Mouse (Mus musculus): ENCODE data around the gene Fbxo31. TPM values are rescaled to one million over a fixed set of nuclear protein-coding genes. Genes with fewer than 3 reads are reported as not detected.

Fbxo31 gene
- polyA plus RNA-seq, 1 experiment from 2014 or later = 19.7 TPM

DNA sequence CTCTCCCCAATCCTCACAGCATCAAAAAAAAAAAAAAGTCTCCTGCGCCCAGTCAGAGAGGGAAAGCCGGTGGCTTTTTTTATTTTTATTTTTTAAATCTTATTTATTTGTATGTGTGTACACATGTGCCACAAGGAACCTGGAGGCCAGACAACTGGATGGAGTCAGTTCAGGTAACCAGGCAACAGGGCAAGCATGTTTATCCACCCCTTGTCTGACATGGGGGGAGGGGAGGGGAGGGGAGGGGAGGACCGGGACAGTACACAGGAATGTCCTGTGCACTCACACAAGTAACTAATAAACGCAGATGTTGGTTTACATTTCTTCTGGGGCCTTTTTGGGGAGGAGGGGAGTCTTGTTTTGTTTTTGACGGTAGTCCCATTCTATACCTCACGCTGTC lies 14.9 kb downstream of the Fbxo31 start:
- WGBS = 79% methylated on average over 6 of the region's 6 CpGs
- H3K36me3 ChIP-seq = peaks cover 42% of the 10 kb centered on the region

DNA sequence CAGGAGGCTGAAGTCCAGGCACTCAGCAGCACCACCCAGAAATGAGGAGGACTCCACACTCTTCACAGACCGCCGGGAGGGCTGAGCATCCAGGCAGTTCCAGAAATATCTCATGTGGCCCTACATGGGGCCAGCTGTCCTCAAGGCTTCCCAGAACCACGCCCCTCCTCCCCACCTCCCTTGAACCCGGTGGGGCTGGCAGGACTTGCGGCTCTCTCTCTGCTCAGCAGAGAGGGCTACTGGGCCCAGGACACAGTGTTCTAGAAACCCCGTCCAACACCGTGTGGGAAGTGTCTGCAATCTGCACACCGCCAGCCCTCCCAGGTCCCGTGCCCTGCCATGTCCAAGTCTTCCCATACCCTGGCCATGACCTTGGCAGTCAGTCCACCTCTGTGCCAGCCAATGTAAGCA lies 15.7 kb downstream of the Fbxo31 start:
- 86% methylated on average over 9 of the region's 9 CpGs for WGBS
- Histone ChIP-seq H3K27me3 (no peaks in the 10 kb centered on the region), H3K4me2 (no peak overlapping the region), H3K4me3 (replicated peaks) (no peak overlapping the region), H3K27ac (no peak overlapping the region), H3K9ac (replicated peaks) (no peak overlapping the region), H3K4me1 (replicated peaks) (no peaks in the 10 kb centered on the region), H3K9me3 (no peaks in the 10 kb centered on the region), H3K36me3 (peaks cover 50% of the 10 kb centered on the region)
- no peak for ATAC-seq (ENCODE audit: insufficient number of reproducible peaks, insufficient read depth, low FRiP score, low TSS enrichment, low read depth)

More for the DNA sequence above, 14.9 kb downstream of the Fbxo31 start:
- H3K27ac ChIP-seq = no peak overlapping the region
- H3K9me3 ChIP-seq = no peaks in the 10 kb centered on the region
- H3K4me1 ChIP-seq (replicated peaks) = peaks cover 2% of the 10 kb centered on the region; the same call in 1 of the 2 replicates
- H3K27me3 ChIP-seq = no peaks in the 10 kb centered on the region
- no peak overlapping the region for H3K4me2 ChIP-seq
- no peak overlapping the region for H3K9ac ChIP-seq (replicated peaks)
- no peak overlapping the region for H3K4me3 ChIP-seq (replicated peaks)
- ATAC-seq (ENCODE audit: insufficient number of reproducible peaks, insufficient read depth, low FRiP score, low TSS enrichment, low read depth) = no peak

DNA sequence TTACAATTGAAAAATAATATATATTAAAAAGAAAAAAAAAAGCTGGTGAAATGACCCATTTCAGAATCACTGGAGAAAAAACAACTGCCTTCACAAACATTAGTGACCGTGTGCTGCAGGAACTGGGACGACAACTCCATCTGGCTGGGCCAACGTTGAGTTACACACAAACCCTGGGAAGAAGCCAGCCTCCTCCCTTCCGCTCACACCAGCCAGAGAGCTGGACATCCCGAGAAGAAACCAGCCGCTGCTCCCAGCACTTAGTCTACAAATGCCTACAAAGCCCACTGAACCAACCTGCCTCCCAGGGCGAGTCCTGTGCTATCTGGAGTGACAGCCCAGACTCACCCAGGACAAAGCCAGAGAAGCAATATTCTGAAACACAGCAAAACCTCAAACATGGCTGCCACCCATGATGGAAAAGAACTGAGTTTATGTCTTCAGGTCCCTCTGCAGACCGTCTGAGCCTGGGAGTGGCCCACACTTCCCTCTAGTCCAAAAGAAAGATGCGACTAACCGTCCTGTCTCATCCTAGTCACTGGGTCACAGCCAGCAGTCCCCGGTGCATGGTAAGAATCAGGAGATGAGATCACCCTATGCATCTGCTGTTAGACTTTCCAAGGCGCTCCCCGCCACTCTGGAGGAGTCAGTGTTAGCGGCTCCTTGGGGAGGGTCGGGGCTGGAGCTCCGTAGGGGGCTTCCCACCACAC lies 16.8 kb downstream of the Fbxo31 start:
- Histone ChIP-seq H3K27me3 (no peaks in the 10 kb centered on the region), H3K9ac (replicated peaks) (no peak overlapping the region), H3K27ac (no peak overlapping the region), H3K4me1 (replicated peaks) (no peaks in the 10 kb centered on the region), H3K9me3 (no peaks in the 10 kb centered on the region), H3K36me3 (peaks cover 53% of the 10 kb centered on the region), H3K4me3 (replicated peaks) (no peak overlapping the region), H3K4me2 (no peak overlapping the region)
- WGBS = 89% methylated on average over 16 of the region's 16 CpGs
- no peak for ATAC-seq (ENCODE audit: insufficient number of reproducible peaks, insufficient read depth, low FRiP score, low TSS enrichment, low read depth)

DNA sequence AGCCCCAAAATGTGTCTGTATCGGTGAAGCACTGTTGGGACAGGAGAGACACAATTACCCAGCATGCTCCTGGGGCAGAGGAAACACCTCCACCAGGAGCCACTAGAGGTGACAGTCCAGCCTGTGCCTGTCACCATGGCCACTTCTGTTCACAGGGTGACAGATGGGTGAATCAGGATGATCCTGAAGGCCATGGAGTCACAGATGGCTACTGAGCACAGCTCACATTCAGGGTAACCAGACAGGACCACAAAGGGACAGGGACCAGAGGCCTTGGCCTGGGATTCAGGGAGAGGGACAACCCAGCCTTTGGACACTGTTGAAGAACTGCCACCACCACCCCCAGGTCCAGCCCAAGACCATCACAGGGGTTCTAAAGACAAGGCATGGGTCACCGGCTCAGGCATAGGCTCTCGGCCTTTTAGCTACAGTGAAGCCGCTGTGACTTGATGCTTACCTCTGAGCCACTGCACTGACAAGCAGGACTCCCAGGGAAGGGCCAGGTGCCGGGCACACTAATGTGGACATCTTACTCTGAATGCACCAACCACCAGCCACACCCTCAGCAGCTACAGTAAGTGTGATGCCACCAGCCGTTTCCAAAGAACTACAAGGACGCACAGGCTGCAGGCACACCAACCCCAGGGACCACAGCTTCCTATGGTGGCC lies 18.0 kb downstream of the Fbxo31 start:
- H3K36me3 ChIP-seq = peaks cover 55% of the 10 kb centered on the region
- H3K4me2 ChIP-seq = no peak overlapping the region
- no peak for ATAC-seq (ENCODE audit: insufficient number of reproducible peaks, insufficient read depth, low FRiP score, low TSS enrichment, low read depth)
- H3K27me3 ChIP-seq = no peaks in the 10 kb centered on the region
- H3K4me3 ChIP-seq (replicated peaks) = no peak overlapping the region
- WGBS = 88% methylated on average over 7 of the region's 7 CpGs
- H3K9me3 ChIP-seq = no peaks in the 10 kb centered on the region
- no peak overlapping the region for H3K9ac ChIP-seq (replicated peaks)
- H3K4me1 ChIP-seq (replicated peaks) = no peaks in the 10 kb centered on the region
- H3K27ac ChIP-seq = no peak overlapping the region

DNA sequence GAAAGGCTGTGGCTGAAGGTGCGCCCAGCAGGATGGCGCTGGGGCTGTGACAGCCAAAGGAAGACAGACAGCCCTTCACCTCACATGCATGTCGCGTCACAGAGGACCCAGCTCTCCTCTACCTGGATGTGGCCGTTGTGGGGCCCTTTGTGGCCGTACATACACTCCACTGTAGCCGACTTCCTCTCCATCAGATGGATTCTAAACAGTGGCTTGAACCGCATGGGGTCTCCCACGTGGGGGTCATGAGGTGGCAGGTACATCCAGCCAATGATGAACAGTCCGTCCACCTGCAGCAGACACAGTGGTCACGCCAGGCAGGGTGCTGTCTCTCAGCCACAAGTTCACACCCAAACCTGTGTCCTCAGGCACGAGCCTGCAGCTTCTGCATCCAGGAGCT lies 18.8 kb downstream of the Fbxo31 start:
- no peak overlapping the region for H3K9ac ChIP-seq (replicated peaks)

DNA sequence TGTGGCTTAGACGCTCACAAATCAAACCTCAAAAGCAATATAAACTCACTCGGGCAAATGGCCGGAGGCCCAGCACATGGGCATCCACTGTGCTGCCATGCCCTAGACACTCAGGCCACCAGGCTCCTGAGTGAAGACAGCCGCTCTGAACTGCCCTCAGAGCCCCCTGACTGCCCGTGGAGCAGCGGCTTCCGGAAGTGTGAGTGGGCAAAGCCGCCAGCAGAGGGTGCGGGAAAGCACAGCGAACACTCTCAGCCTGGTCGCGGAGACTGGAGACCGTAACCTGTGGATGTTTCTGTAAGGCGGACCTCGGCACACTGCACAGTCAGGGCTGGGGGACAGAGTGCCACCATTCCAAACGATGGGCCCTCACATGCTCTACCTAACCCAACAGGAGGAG lies 20.1 kb downstream of the Fbxo31 start:
- H3K27me3 ChIP-seq = no peaks in the 10 kb centered on the region
- no peak overlapping the region for H3K4me2 ChIP-seq
- H3K36me3 ChIP-seq = peaks cover 68% of the 10 kb centered on the region
- WGBS = 85% methylated on average over 16 of the region's 16 CpGs
- no peak overlapping the region for H3K9ac ChIP-seq (replicated peaks)
- no peak for ATAC-seq (ENCODE audit: insufficient number of reproducible peaks, insufficient read depth, low FRiP score, low TSS enrichment, low read depth)
- no peak overlapping the region for H3K27ac ChIP-seq
- no peaks in the 10 kb centered on the region for H3K9me3 ChIP-seq
- no peak overlapping the region for H3K4me3 ChIP-seq (replicated peaks)
- no peaks in the 10 kb centered on the region for H3K4me1 ChIP-seq (replicated peaks)

More for the DNA sequence above, 18.8 kb downstream of the Fbxo31 start:
- Histone ChIP-seq H3K4me3 (replicated peaks) (no peak overlapping the region), H3K27me3 (no peaks in the 10 kb centered on the region), H3K9me3 (no peaks in the 10 kb centered on the region), H3K36me3 (peaks cover 56% of the 10 kb centered on the region), H3K4me2 (no peak overlapping the region), H3K27ac (no peak overlapping the region), H3K4me1 (replicated peaks) (no peaks in the 10 kb centered on the region)
- ATAC-seq (ENCODE audit: insufficient number of reproducible peaks, insufficient read depth, low FRiP score, low TSS enrichment, low read depth) = no peak
- WGBS = 90% methylated on average over 12 of the region's 12 CpGs

DNA sequence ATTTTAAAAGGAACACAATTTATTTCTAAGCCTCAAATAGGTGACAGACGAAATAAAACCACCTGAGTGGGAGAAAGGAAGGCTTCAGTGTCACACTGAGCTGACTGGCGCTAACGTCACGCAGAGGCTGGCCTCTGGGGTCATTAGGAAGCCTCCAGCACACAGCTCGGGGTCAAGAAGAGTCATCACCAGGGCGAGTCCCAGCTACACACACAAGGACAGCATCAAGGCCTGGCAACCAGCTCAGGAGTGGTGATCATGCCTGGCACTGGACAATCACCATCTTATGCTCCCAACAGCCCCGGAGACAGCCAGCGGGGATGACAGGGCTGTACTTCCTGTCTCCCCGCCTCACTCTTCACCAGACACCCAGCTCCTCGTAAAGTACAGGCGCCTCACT lies 20.9 kb downstream of the Fbxo31 start:
- H3K9me3 ChIP-seq = no peaks in the 10 kb centered on the region
- no peak overlapping the region for H3K4me3 ChIP-seq (replicated peaks)
- no peak overlapping the region for H3K9ac ChIP-seq (replicated peaks)
- H3K4me2 ChIP-seq = no peak overlapping the region
- H3K27ac ChIP-seq = no peak overlapping the region
- no peaks in the 10 kb centered on the region for H3K27me3 ChIP-seq
- no peak for ATAC-seq (ENCODE audit: insufficient number of reproducible peaks, insufficient read depth, low FRiP score, low TSS enrichment, low read depth)
- WGBS = 76% methylated on average over 11 of the region's 11 CpGs
- H3K36me3 ChIP-seq = peaks cover 72% of the 10 kb centered on the region
- no peaks in the 10 kb centered on the region for H3K4me1 ChIP-seq (replicated peaks)

DNA sequence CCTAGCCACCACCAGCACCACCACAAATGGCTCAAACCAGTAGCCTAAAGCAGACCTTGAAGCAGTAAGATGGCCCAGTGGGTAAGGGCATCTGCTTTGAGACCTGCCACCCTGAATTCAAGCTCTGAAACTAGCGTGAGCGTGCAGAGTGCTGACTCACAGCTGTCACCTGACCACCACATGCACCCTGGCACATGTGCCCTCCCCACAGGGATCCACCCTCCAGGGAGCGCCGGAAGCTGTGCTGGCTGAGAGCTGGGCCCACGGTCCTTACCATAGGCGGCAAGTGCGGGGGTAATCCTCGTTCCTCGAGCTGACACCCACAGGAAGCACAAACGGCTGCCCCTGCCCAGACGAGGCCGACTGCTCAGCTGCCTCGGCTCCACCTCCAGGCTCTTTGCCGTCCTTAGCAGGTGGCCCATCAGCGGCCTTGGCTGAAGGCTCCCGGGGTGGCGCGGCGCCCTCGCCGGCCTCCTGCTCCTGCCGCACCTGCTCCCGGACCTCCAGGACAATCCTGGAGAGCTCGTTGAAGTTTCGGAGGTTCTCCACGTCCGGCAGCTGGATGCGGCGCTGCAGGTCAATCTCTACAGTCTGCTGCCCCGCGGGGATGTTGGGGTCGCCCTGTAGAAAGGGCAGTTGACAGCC lies 24.7 kb downstream of the Fbxo31 start:
- no peaks in the 10 kb centered on the region for H3K4me1 ChIP-seq (replicated peaks)
- no peak overlapping the region for H3K4me2 ChIP-seq
- no peaks in the 10 kb centered on the region for H3K9me3 ChIP-seq
- ATAC-seq (ENCODE audit: insufficient number of reproducible peaks, insufficient read depth, low FRiP score, low TSS enrichment, low read depth) = no peak
- no peaks in the 10 kb centered on the region for H3K27me3 ChIP-seq
- H3K4me3 ChIP-seq (replicated peaks) = no peak overlapping the region
- no peak overlapping the region for H3K27ac ChIP-seq
- no peak overlapping the region for H3K9ac ChIP-seq (replicated peaks)
- 96% methylated on average over 32 of the region's 32 CpGs for WGBS
- H3K36me3 ChIP-seq = peaks cover 80% of the 10 kb centered on the region

DNA sequence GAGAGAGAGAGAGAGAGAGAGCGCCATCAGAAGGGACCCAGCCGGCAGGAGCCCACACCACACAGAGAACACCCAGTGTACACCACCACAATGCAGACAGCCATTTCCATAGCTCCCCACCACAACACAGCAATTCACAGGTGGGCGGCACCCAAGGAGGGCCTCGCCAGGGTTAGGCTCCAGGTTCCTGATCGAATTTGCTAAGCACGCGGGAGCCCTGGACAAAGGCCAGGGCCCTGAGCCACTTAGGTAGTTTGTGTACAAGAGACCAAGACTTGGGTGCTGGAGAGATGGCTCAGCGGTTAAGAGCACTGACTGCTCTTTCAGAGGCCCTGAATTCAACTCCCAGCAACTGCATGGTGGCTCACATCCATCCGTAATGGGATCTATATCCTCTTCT lies 26.1 kb downstream of the Fbxo31 start:
- Histone ChIP-seq H3K4me3 (replicated peaks) (no peak overlapping the region), H3K9ac (replicated peaks) (no peak overlapping the region), H3K4me2 (no peak overlapping the region), H3K27me3 (no peaks in the 10 kb centered on the region), H3K36me3 (peaks cover 67% of the 10 kb centered on the region), H3K9me3 (no peaks in the 10 kb centered on the region), H3K27ac (no peak overlapping the region), H3K4me1 (replicated peaks) (no peaks in the 10 kb centered on the region)
- ATAC-seq (ENCODE audit: insufficient number of reproducible peaks, insufficient read depth, low FRiP score, low TSS enrichment, low read depth) = no peak
- WGBS = 91% methylated on average over 9 of the region's 9 CpGs

DNA sequence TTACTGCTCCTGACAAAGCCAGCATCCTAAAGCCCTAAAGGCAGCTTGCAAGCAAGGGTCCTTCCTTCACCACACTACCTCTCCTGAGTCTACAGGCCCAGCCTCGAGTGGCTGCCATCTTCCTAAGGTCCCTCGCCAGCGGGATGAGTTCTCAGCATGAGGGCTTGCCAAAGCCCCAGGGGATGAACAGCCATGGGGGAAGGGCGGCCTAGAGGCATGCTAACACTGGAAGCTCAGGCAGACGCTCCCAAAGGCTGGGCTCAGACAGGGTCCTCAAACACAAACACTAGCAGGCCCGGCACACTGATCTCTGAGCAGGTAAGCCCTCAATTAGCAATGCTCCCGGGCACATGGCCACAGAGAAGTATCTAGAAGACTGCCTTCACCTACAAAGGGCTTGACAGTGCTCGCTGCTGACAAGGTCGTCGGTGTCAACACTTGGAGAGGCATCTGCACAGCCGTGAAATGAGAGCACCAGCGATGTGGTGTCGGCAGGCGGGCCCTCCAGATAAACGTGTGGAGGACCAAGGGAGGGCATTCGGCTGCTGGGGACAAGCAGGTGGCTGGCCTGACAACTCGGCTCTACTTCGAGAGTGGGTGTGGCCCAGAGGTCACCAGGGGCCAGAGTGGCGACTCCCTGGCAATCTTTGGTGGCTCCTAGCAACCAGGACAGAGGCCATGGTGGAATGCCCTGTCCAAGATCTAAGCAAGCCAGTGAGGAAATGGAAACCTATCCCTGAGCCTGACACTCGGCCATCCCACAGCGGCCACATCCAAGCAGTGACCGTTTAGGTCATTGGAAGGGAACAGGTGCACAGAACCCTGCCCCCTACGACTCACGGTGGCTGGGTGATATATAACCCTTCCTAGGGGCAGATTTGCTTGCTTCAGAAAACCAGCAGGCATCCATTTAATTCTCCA lies 27.3 kb downstream of the Fbxo31 start:
- Histone ChIP-seq H3K27me3 (no peaks in the 10 kb centered on the region), H3K36me3 (peaks cover 67% of the 10 kb centered on the region), H3K4me1 (replicated peaks) (no peaks in the 10 kb centered on the region), H3K4me3 (replicated peaks) (no peak overlapping the region), H3K4me2 (no peak overlapping the region), H3K9me3 (no peaks in the 10 kb centered on the region), H3K27ac (no peak overlapping the region), H3K9ac (replicated peaks) (no peak overlapping the region)
- no peak for ATAC-seq (ENCODE audit: insufficient number of reproducible peaks, insufficient read depth, low FRiP score, low TSS enrichment, low read depth)
- 76% methylated on average over 24 of the region's 24 CpGs for WGBS

DNA sequence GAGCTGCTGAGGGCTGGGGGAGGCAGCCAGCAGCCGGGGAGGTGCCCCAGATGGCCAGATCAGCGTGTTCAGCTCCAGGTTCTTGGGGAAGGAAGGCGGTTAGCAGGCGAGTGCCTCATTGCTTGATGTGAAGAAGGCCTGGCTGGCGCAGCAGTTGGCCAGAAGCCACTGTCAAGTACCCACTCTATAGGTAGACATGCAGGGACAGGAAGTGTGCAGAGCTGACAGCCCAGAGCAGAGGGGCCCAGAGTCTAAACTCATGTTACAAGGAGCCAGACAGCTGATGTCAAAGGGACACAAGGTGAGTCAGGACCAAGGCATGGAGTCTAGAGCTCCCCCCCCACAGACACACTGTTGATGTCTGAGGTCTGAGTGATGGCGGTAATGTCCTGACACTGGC lies 28.6 kb downstream of the Fbxo31 start:
- Histone ChIP-seq H3K4me2 (no peak overlapping the region), H3K4me1 (replicated peaks) (no peaks in the 10 kb centered on the region), H3K36me3 (peaks cover 57% of the 10 kb centered on the region), H3K27me3 (no peaks in the 10 kb centered on the region), H3K27ac (no peak overlapping the region), H3K9me3 (no peaks in the 10 kb centered on the region), H3K9ac (replicated peaks) (no peak overlapping the region), H3K4me3 (replicated peaks) (no peak overlapping the region)
- ATAC-seq (ENCODE audit: insufficient number of reproducible peaks, insufficient read depth, low FRiP score, low TSS enrichment, low read depth) = no peak
- WGBS = 89% methylated on average over 6 of the region's 6 CpGs
